Mouse (Mus musculus) liver, embryonic 14.5 days (tissue): ENCODE data around the gene Sgcg.
A peak's percentile ranks its signal among the peaks of the same experiment; 100 is the strongest.

ENCODE experiments used
- CTCF ChIP-seq: IDR thresholded peaks from 2 replicates; pipeline ENCODE4 v1.5.1; 2016; ENCODE audit warnings: antibody characterized with exemption, low read depth, control low read depth
- EP300 ChIP-seq: IDR thresholded peaks from 2 replicates; pipeline ENCODE4 v1.6.1; 2016; ENCODE audit warnings: antibody characterized with exemption, low read depth

- TF ChIP-seq EP300 = peak; percentile 86
- TF ChIP-seq CTCF = no peak
Measured at GRCm38 (mm10) chr14:61229763-61230162, 28.5 kb downstream of the Sgcg start.
